Mouse (Mus musculus): ENCODE results near the gene Krtap5-1.
A peak's percentile ranks its signal among the peaks of the same experiment; 100 is the strongest.
"Not testable (repeated sequence)": the region's sequence is repeated elsewhere in the genome, so short reads cannot be mapped to it uniquely, and the experiment has no call there.

DNA sequence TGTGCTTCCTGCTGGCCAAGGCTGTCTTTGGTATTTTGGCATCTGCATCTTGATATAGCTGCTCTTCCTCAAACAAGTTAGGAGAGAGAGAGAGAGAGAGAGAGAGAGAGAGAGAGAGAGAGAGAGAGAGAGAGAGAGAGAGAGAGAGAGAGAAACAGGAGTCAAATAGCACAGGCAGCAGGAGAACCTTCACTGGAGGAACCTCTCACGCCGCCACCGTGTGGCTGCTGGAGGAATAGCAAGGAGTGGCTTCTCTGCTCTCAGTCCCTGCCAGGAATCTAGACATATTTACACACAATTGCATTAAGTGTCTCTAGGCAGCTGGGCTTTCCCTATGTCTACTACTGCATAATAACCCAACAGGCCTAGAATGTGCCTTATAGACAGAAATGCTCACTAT lies 18.7 kb downstream of the Krtap5-1 start:
- not testable (repeated sequence) for TF ChIP-seq CHD2 (IDR thresholded peaks at IDR 0.05; ENCODE audit: low read length); TAL1 (IDR thresholded peaks at IDR 0.05; ENCODE audit: low read length); POLR2A (IDR thresholded peaks at IDR 0.05; ENCODE audit: control insufficient read depth in 1 of 2, insufficient read depth in 1 of 2, low read depth in 1 of 2, low read length in 2 of 2, poor library complexity in 1 of 2); EP300 (IDR thresholded peaks at IDR 0.05; ENCODE audit: low read depth in 1 of 2, low read length in 2 of 2); TCF12 (IDR thresholded peaks at IDR 0.05; ENCODE audit: low read depth, low read length); MAFK (IDR thresholded peaks at IDR 0.05; ENCODE audit: borderline replicate concordance, low read depth, low read length); ZMIZ1 (IDR thresholded peaks at IDR 0.05; ENCODE audit: low read depth, low read length)
- peak; percentile 75; the same call in 1 of the 2 replicates for TF ChIP-seq JUND (IDR thresholded peaks at IDR 0.05; ENCODE audit: low read depth, low read length)
